Mouse (Mus musculus) gastrocnemius, postnatal 14 days (tissue): ENCODE data around the gene Aldh3a2. TPM values are rescaled to one million over a fixed set of nuclear protein-coding genes. Genes with fewer than 3 reads are reported as not detected.
"Not testable (repeated sequence)": the region's sequence is repeated elsewhere in the genome, so short reads cannot be mapped to it uniquely, and the experiment has no call there.

Source experiments
- DNase-seq: peaks from one replicate; pipeline ENCODE4 v3.0.0; 2021; ENCODE audit warnings: mixed read lengths
- intact Hi-C: fragments of 180-260 bp; cut with DNase I; formaldehyde crosslinking; loops from one replicate; pipeline ENCODE4 v1.15.1; 2025; ENCODE audit warnings: low total_unique reads
- total RNA-seq, 2 experiments: library from RNA; stranded (reverse); gene quantifications; 2 replicates each; pipeline ENCODE4 v1.2.3; 2021

Gene Aldh3a2
- total RNA-seq, 2 experiments from 2014 or later = 16.7 to 18.3 TPM

DNA sequence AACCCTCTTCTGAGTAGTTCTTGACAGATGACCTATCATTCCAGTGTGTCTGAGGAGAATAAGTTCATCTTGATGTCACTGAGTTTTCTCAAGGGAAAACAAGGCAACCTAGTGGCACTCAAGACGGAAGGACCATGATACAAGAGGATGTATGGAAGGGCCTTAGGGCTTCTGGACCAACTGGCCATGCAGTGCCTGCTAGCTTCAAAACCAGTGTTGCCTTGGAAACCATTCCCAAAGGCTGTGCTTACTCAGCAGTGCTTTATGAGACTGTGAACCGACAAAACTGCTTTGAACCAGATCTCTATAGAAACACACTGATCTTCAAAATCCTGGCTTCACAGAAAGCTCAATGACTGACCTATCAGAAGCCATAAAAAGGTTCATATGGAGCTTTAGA lies 76.5 kb downstream of the Aldh3a2 start:
- DNase-seq = no peak
- intact Hi-C loops = loop anchor here (10.0 kb wide), 1 partner anchor 114 kb away; no protein-coding TSS in a partner anchor

GRCm38 (mm10) chr11:61183820-61184219 lies 83.4 kb downstream of the Aldh3a2 start:
- DNase-seq = no peak
- intact Hi-C loops = no loop called here

- DNase-seq = no peak
- intact Hi-C loops = no loop called here
Observed at GRCm38 (mm10) chr11:61181624-61182023, 85.6 kb downstream of the Aldh3a2 start.

DNA sequence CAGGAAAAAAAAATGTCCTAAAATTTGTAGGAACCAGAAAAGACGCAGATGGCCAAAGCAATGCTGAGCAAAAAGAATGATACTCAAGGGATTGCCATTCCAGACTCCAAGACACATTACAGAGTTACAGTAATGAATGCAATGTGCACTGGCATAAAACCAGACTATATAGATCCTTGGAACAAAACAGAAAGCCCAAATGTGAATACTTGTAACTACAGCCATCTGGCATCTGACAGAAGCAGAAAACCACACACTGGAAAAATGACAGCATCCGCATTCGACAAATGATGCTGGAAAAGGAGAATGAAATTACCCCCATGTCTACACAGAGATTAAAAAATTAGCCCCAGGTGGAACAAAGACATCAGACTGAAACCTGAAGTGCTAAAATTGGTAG lies 86.9 kb downstream of the Aldh3a2 start:
- intact Hi-C loops = no loop called here
- no peak for DNase-seq

DNA sequence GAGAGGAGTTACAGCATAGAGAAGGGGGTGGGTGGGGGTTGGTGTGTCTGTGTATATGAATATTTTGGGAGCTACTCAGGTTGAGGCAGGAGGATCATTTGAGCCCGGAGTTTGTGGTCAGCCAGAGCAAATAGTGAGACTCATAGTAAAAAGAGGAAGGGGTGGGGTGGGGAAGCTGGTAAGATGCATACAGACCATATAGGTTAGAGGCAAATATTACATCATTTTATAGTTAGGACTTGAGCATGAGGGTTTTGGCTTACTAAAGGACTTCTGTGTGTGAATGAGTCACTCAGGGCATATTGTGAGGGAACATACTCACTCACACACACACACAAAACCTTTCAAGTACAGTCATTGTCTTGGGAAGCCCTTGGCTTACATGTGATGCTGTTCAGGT lies 90.9 kb downstream of the Aldh3a2 start:
- no peak for DNase-seq
- intact Hi-C loops = no loop called here

GRCm38 (mm10) chr11:61175778-61176177 lies 91.5 kb downstream of the Aldh3a2 start:
- intact Hi-C loops = no loop called here
- no peak for DNase-seq

DNA sequence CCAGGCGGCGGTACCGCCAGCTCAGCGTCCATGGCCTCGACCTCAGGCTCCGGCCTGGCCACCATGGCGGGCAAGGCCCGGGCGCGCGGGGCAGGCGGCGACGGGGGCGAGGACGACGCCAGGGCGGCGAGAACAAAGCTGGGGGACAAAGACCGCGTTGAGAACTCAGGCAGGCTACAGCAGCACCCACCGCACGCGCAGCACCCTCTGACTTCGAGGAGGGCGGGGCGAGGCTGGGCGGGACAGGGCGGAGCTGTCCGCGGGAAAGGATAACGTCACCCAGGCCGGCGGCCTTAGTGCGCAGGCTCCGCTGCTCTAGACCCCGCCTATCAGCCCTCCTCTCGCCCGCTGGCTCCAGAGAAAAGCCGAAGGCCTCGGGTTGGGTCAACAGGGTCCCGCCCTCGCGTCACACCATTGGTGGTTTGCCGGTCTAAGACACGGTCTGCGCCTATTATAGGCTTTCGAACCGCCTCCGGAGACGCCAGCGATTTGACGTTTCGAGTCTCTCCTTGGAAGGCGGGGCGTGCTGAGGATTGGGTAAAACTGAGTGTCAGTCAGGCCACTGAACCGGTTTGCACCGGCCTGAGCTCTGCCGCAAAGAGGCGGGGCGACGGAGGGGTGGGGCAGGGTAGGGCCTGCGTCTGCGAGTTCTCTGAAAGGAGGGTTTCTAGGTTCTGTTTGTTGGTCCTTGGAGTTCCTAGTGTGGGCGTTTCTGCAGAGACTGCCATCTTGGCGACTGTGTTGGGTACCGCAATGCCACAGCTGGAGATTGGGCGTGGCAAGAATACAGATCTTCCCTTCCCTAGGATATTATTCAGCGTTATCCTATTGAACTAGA lies 92.2 kb downstream of the Aldh3a2 start, which contains the start of gene Usp22:
TSS of gene Usp22 (minus strand) at position 235 of the 838 bp plus-strand sequence.
- DNase-seq = peak; percentile 100
- intact Hi-C loops = no loop called here

GRCm38 (mm10) chr11:61174291-61174820 lies 92.9 kb downstream of the Aldh3a2 start:
- peak; percentile 60 for DNase-seq
- intact Hi-C loops = no loop called here

DNA sequence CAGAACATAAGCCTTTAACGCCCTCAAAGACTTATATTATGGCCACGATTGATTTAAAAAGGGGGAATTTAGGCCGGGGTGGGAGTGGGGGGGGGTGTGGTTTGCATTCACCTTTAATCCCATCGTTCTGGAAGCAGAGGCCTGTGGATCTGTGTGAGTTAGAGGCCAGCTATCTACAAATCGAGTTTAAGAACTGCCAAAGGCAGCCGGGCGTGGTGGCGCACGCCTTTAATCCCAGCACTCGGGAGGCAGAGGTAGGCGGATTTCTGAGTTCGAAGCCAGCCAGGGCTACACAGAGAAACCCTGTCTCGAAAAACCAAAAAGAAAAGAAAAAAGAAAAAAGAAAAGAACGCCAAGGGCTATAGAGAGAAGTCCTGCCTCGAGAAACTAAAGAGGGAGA lies 93.8 kb downstream of the Aldh3a2 start:
- DNase-seq, intact Hi-C loops: not testable (repeated sequence)

Other genes starting within 250 kb of the Aldh3a2 start
- 10 to 100 TPM; 37.4 to 59.8 TPM for gene Kcnj12, start 244.9 kb downstream of the Aldh3a2 start, total RNA-seq
- gene Tnfrsf13b, start 140.7 kb downstream of the Aldh3a2 start, total RNA-seq = under 1 TPM; 0.29 to 0.37 TPM
- 10 to 100 TPM; 18.3 to 23.8 TPM for gene Usp22, start 92.4 kb downstream of the Aldh3a2 start, total RNA-seq
- gene Aldh3a1, start 59.9 kb downstream of the Aldh3a2 start, total RNA-seq = under 1 TPM in 1 of 2 experiments, not detected in 1; 0.23 TPM
- gene Slc47a2, start 75.4 kb upstream of the Aldh3a2 start, total RNA-seq = not detected
- 1 to 10 TPM; 5.9 to 7.7 TPM for gene Slc47a1, start 110.9 kb upstream of the Aldh3a2 start, total RNA-seq
- 1 to 10 TPM in 1 of 2 experiments, under 1 TPM in 1; 0.86 to 1.1 TPM for gene Rnf112, start 186.7 kb upstream of the Aldh3a2 start, total RNA-seq
- 100 to 1,000 TPM; 142 to 192 TPM for gene Mfap4, start 218.0 kb upstream of the Aldh3a2 start, total RNA-seq
- 1 to 10 TPM; 5.9 TPM for gene Mapk7, start 226.9 kb upstream of the Aldh3a2 start, total RNA-seq
- 1 to 10 TPM; 7.6 to 7.9 TPM for gene B9d1, start 237.7 kb upstream of the Aldh3a2 start, total RNA-seq